Mouse (Mus musculus): ENCODE data around the gene Myo3a. TPM values are rescaled to one million over a fixed set of nuclear protein-coding genes. Genes with fewer than 3 reads are reported as not detected.
"Not testable (repeated sequence)": the region's sequence is repeated elsewhere in the genome, so short reads cannot be mapped to it uniquely, and the experiment has no call there.

Myo3a gene
- 1 to 10 TPM; 2.2 to 2.4 TPM for total RNA-seq (2021)
- long read RNA-seq, partial matches to known transcripts: 0 of 1 reads
- long read RNA-seq, other reads (novel, unspliced or antisense): 1 of 1 reads

- no peak for DNase-seq (ENCODE audit: low spot score in 2 of 2)
Measured at GRCm38 (mm10) chr2:22227308-22227707, at the start of gene Myo3a. Myo3a (plus strand) TSS chr2:22227503.

GRCm38 (mm10) chr2:22250462-22250861 lies 23.2 kb downstream of the Myo3a start:
- no peak for DNase-seq (ENCODE audit: low spot score in 2 of 2)

GRCm38 (mm10) chr2:22251045-22251444 lies 23.7 kb downstream of the Myo3a start:
- DNase-seq (ENCODE audit: low spot score in 2 of 2): no peak

GRCm38 (mm10) chr2:22255600-22255999 lies 28.3 kb downstream of the Myo3a start:
- no peak for DNase-seq (ENCODE audit: low spot score in 2 of 2)

GRCm38 (mm10) chr2:22271555-22271954 lies 44.3 kb downstream of the Myo3a start:
- DNase-seq (ENCODE audit: low spot score in 2 of 2): no peak

- DNase-seq (ENCODE audit: low spot score in 2 of 2): no peak
Measured at GRCm38 (mm10) chr2:22285366-22285765, 58.1 kb downstream of the Myo3a start.

GRCm38 (mm10) chr2:22285777-22286176 lies 58.5 kb downstream of the Myo3a start:
- no peak for DNase-seq (ENCODE audit: low spot score in 2 of 2)

GRCm38 (mm10) chr2:22293579-22294446 lies 66.5 kb downstream of the Myo3a start:
- no peak for DNase-seq (ENCODE audit: low spot score in 2 of 2)

- DNase-seq (ENCODE audit: low spot score in 2 of 2): no peak
Measured at GRCm38 (mm10) chr2:22294447-22294738, 67.1 kb downstream of the Myo3a start.

GRCm38 (mm10) chr2:22297913-22298312 lies 70.6 kb downstream of the Myo3a start:
- DNase-seq (ENCODE audit: low spot score in 2 of 2): no peak

GRCm38 (mm10) chr2:22338269-22338857 lies 111.1 kb downstream of the Myo3a start:
- no peak for DNase-seq (ENCODE audit: low spot score in 2 of 2)

GRCm38 (mm10) chr2:22410511-22410910 lies 183.2 kb downstream of the Myo3a start:
- not testable (repeated sequence) for DNase-seq (ENCODE audit: low spot score in 2 of 2)

GRCm38 (mm10) chr2:22548421-22548820 lies 321.1 kb downstream of the Myo3a start:
- DNase-seq (ENCODE audit: low spot score in 2 of 2): no peak

GRCm38 (mm10) chr2:22587469-22588169 lies 360.3 kb downstream of the Myo3a start:
- DNase-seq (ENCODE audit: low spot score in 2 of 2): not testable (repeated sequence)

- not testable (repeated sequence) for DNase-seq (ENCODE audit: low spot score in 2 of 2)
Measured at GRCm38 (mm10) chr2:22588170-22588541, 360.9 kb downstream of the Myo3a start.

- DNase-seq (ENCODE audit: low spot score in 2 of 2): not testable (repeated sequence)
Measured at GRCm38 (mm10) chr2:22588673-22589381, 361.5 kb downstream of the Myo3a start.

- DNase-seq (ENCODE audit: low spot score in 2 of 2): not testable (repeated sequence)
Measured at GRCm38 (mm10) chr2:22589382-22590205, 362.3 kb downstream of the Myo3a start.

GRCm38 (mm10) chr2:22590206-22590490 lies 362.8 kb downstream of the Myo3a start:
- DNase-seq (ENCODE audit: low spot score in 2 of 2): no peak

- DNase-seq (ENCODE audit: low spot score in 2 of 2): no peak
Measured at GRCm38 (mm10) chr2:22617951-22618350, 390.6 kb downstream of the Myo3a start.

- no peak for DNase-seq (ENCODE audit: low spot score in 2 of 2)
Measured at GRCm38 (mm10) chr2:22619416-22619815, 392.1 kb downstream of the Myo3a start.

GRCm38 (mm10) chr2:22620030-22620429 lies 392.7 kb downstream of the Myo3a start:
- DNase-seq (ENCODE audit: low spot score in 2 of 2): no peak
